Mouse (Mus musculus) embryonic fibroblast, embryonic 13.5 days (primary cell): Measurements from ENCODE around the gene Gm21969.

Experiments
- CTCF ChIP-seq: IDR thresholded peaks from 2 replicates; pipeline ENCODE4 v1.5.1; 2011; ENCODE audit warnings: mild to moderate bottlenecking, control low read depth, low read length, moderate library complexity, borderline replicate concordance; ENCODE audit not compliant: insufficient read depth
- POLR2A ChIP-seq: IDR thresholded peaks from 2 replicates; pipeline ENCODE4 v1.6.1; 2011; ENCODE audit warnings: low read depth, mild to moderate bottlenecking, control low read depth, low read length, moderate library complexity

GRCm38 (mm10) chr4:139650086-139650743 is 47.2 kb downstream of the Gm21969 start:
- TF ChIP-seq CTCF (no peak), POLR2A (no peak)
